Mouse (Mus musculus) embryonic facial prominence, embryonic 11.5 days (tissue): ENCODE results near the gene Cdcp2. TPM values are rescaled to one million over a fixed set of nuclear protein-coding genes. Genes with fewer than 3 reads are reported as not detected.

Experiments
- ATAC-seq: fragments of 200-750 bp; cut with Nextera tagmentation; replicated peaks from 2 replicates; pipeline ENCODE4 v1.8.0; 2017; ENCODE audit warnings: low read depth; ENCODE audit not compliant: insufficient number of reproducible peaks, low FRiP score, low TSS enrichment
- DNase-seq: peaks from one replicate; pipeline ENCODE4 v3.0.0-alpha.2; 2015; ENCODE audit warnings: low spot score
- H3K27ac ChIP-seq: fragments of 300-500 bp; sonication (generic); replicated peaks from 2 replicates; pipeline ENCODE4 v1.5.1; 2014; ENCODE audit warnings: mild to moderate bottlenecking, low read depth, low read length, control low read depth
- H3K27me3 ChIP-seq: fragments of 300-500 bp; sonication (generic); 2 replicates; pipeline ENCODE4 v1.6.1; 2014; ENCODE audit warnings: mild to moderate bottlenecking, low read length, moderate library complexity, mixed read lengths; ENCODE audit not compliant: control insufficient read depth, insufficient read depth
- H3K36me3 ChIP-seq: fragments of 300-500 bp; sonication (generic); replicated peaks from 2 replicates; pipeline ENCODE4 v1.6.1; 2014; ENCODE audit warnings: low read depth, mild to moderate bottlenecking, low read length, moderate library complexity, mixed read lengths; ENCODE audit not compliant: control insufficient read depth, insufficient read depth
- H3K4me1 ChIP-seq: fragments of 300-500 bp; sonication (generic); 2 replicates; pipeline ENCODE4 v1.6.1; 2014; ENCODE audit warnings: low read length, mixed read lengths; ENCODE audit not compliant: control insufficient read depth, insufficient read depth
- H3K4me2 ChIP-seq: fragments of 300-500 bp; sonication (generic); 2 replicates; pipeline ENCODE4 v1.6.1; 2014; ENCODE audit warnings: low read depth, mild to moderate bottlenecking, control low read depth, low read length, moderate library complexity
- H3K4me3 ChIP-seq: fragments of 300-500 bp; sonication (generic); 2 replicates; pipeline ENCODE4 v1.5.1; 2014; ENCODE audit warnings: low read depth, low read length, control low read depth
- H3K9ac ChIP-seq: fragments of 300-500 bp; sonication (generic); replicated peaks from 2 replicates; pipeline ENCODE4 v1.6.1; 2014; ENCODE audit warnings: mild to moderate bottlenecking, control low read depth, low read length
- H3K9me3 ChIP-seq: fragments of 300-500 bp; sonication (generic); replicated peaks from 2 replicates; pipeline ENCODE4 v1.6.1; 2016; ENCODE audit warnings: mild to moderate bottlenecking, low read length, inconsistent platforms, mixed read lengths; ENCODE audit not compliant: control insufficient read depth
- WGBS: fragments of 180-500 bp; shearing (Covaris S2); extraction: QIAGEN DNeasy Blood & Tissue Kit; methylation state at CpG from one replicate; pipeline ENCODE4 v1.1.7; 2014; 5-methylcytosine and 5-hydroxymethylcytosine counted together
- polyA plus RNA-seq: library from polyadenylated mRNA; unstranded; fragments of >200 nt; fragmentation: Nextera tagmentation; extraction: Ambion mirVana; gene quantifications from 2 replicates; pipeline ENCODE4 v1.2.1, GENCODE M21; 2014

The Cdcp2 gene
- polyA plus RNA-seq, 1 experiment from 2014 or later, result not detected

DNA sequence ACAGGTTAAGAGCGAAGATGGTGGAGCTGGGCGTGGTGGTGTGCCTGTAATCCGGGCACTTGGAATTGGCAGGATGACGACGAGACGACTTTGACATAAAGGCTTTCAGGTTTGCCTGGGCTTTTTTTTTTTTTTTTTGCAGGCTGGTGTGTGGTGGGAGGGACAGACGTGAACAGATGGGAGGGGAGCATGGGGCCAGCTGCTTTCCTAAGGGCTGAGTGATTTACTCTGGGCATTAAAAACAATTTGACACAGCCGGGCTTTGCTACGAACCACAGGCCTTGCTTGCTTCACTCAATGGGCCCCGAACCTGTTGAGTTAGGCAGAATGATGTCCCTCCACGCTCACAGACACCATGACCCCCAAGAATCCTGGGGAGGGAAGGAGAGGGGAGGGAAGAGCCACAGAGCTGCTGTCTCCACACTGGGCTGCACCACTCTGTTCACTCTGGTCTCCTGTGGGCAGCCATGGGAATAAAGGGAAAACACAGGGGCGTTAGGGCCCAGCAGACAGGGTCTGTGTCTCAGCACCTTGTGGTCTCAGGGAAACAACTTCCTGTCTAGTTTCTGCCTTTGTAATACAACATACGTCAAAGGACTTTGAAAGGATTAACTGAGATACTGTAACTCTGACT lies 30.3 kb downstream of the Cdcp2 start:
- WGBS, result 50% methylated on average over 13 of the region's 13 CpGs
- Histone ChIP-seq H3K4me3 (no peak overlapping the region), H3K36me3 (no peaks in the 10 kb centered on the region), H3K9me3 (no peaks in the 10 kb centered on the region), H3K27ac (no peak overlapping the region), H3K27me3 (no peaks in the 10 kb centered on the region), H3K4me1 (peaks cover 3% of the 10 kb centered on the region; the same call in 1 of the 2 replicates), H3K4me2 (no peak overlapping the region), H3K9ac (no peak overlapping the region)
- DNase-seq (no peak), ATAC-seq (no peak)

DNA sequence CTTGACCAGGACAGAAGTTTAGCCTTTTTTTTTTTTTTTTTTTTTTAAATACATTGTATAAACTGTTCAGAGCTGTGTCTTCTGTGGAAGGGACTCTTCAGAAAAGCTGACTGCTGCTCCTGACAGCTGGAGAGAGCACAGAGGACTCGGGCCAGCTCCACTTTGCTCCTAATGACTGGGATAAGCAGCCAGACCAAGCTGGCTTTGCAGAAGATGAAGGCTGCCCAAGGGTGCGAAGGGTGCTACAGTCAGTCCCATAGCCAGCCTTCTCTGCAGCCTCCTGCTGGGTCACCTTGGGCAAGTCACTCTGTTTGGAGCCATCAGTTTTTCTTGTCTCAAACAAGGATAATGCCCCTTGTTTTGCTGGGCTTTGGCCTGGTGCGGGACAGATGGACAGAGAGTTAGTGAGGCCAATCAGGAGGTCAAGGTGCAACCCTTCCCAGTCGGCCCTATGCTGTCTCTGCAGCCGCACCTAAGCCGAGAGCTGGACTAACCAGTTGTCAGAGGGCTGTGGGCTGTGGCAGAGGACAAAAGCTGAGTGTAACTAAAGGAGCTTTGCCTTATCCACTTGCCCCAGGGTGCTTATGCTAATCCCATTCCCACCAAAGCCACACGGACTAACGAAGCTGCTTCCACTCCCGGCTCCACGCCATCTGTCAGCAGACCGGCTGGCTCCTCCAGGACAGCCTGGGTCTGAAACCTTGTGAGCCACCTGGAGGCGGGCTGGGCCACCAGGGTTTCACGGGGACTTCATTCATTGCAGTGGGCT lies 31.4 kb downstream of the Cdcp2 start:
- no peaks in the 10 kb centered on the region for H3K27me3 ChIP-seq
- DNase-seq, result peak; percentile 31
- WGBS, result 17% methylated on average over 13 of the region's 13 CpGs
- no peak overlapping the region; the same call in 1 of the 2 replicates for H3K9ac ChIP-seq
- no peak overlapping the region for H3K4me2 ChIP-seq
- H3K9me3 ChIP-seq, result no peaks in the 10 kb centered on the region
- no peak; the same call in 1 of the 2 replicates for ATAC-seq
- no peaks in the 10 kb centered on the region for H3K36me3 ChIP-seq
- no peak overlapping the region for H3K27ac ChIP-seq
- no peak overlapping the region for H3K4me3 ChIP-seq
- H3K4me1 ChIP-seq, result peaks cover 3% of the 10 kb centered on the region; the same call in 1 of the 2 replicates

DNA sequence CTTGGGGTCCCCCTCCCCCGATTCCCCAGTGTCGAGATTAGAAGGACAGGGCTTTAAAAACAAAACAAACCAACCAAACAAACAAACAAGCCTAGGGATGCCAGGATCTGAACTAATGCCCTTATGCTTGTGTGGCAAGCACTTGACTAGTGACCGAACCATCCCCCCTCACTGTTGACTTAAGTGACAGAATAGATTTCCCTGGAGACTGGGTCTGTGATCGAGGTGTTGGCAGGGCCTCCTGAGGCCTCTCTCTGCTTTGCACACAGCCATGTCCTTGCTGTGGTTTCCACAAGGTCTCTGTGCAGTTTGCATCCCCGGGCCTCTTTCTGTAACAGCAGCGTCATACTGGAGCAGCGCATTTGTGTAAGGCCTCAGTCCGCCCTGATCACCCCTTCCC lies 32.7 kb downstream of the Cdcp2 start:
- no peak overlapping the region for H3K4me2 ChIP-seq
- WGBS, result 77% methylated on average over 8 of the region's 8 CpGs
- no peak overlapping the region for H3K4me3 ChIP-seq
- H3K9me3 ChIP-seq, result no peaks in the 10 kb centered on the region
- peaks cover 3% of the 10 kb centered on the region; the same call in 1 of the 2 replicates for H3K4me1 ChIP-seq
- DNase-seq (no peak), ATAC-seq (no peak)
- no peaks in the 10 kb centered on the region for H3K36me3 ChIP-seq
- H3K27ac ChIP-seq, result no peak overlapping the region
- H3K9ac ChIP-seq, result no peak overlapping the region
- no peaks in the 10 kb centered on the region for H3K27me3 ChIP-seq

DNA sequence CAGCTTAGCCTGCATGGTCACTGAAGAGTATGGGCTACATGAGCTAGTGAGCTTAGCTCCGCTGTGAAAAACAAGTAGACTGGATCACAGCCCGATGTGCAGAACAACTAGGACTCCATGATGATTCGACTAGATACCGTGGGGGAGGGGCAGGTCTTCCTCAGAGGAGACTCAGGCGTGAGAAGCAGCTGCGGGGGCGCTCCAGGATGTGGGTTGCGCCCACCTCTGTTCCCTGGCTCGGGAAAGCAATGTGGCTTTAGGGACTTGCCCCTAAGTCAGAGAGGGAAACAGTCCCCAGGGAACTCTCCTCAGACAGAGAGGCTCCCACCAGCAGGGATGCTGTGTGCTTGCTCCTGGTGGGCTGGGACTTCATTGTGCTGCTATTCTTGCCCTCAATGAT lies 33.8 kb downstream of the Cdcp2 start:
- DNase-seq (no peak), ATAC-seq (0 out of 2 replicates have a peak, but pooled peaks have one; percentile 21)
- no peaks in the 10 kb centered on the region for H3K27me3 ChIP-seq
- H3K36me3 ChIP-seq, result no peaks in the 10 kb centered on the region
- WGBS, result 21% methylated on average over 9 of the region's 9 CpGs
- H3K9ac ChIP-seq, result peak overlapping the region; percentile 18; the same call in 1 of the 2 replicates
- H3K4me2 ChIP-seq, result no peak overlapping the region
- H3K4me3 ChIP-seq, result no peak overlapping the region
- peaks cover 6% of the 10 kb centered on the region; the same call in 1 of the 2 replicates for H3K4me1 ChIP-seq
- H3K27ac ChIP-seq, result no peak overlapping the region
- no peaks in the 10 kb centered on the region for H3K9me3 ChIP-seq

- no peaks in the 10 kb centered on the region for H3K9me3 ChIP-seq
- WGBS, result 81% methylated on average over 3 of the region's 3 CpGs
- no peak for ATAC-seq
- no peak for DNase-seq
- H3K4me3 ChIP-seq, result no peak overlapping the region
- peaks cover 13% of the 10 kb centered on the region for H3K4me1 ChIP-seq
- H3K27ac ChIP-seq, result no peak overlapping the region
- H3K4me2 ChIP-seq, result no peak overlapping the region
- no peaks in the 10 kb centered on the region for H3K27me3 ChIP-seq
- no peak overlapping the region for H3K9ac ChIP-seq
- no peaks in the 10 kb centered on the region for H3K36me3 ChIP-seq
Observed at GRCm38 (mm10) chr4:107134891-107135290, 38.2 kb downstream of the Cdcp2 start.

GRCm38 (mm10) chr4:107135663-107136062 lies 39.0 kb downstream of the Cdcp2 start:
- no peak overlapping the region for H3K4me2 ChIP-seq
- 74% methylated on average over 5 of the region's 5 CpGs for WGBS
- DNase-seq (no peak), ATAC-seq (no peak)
- no peaks in the 10 kb centered on the region for H3K36me3 ChIP-seq
- no peaks in the 10 kb centered on the region for H3K27me3 ChIP-seq
- no peak overlapping the region for H3K4me3 ChIP-seq
- H3K9ac ChIP-seq, result no peak overlapping the region; the same call in 1 of the 2 replicates
- H3K4me1 ChIP-seq, result peaks cover 15% of the 10 kb centered on the region
- no peak overlapping the region for H3K27ac ChIP-seq
- H3K9me3 ChIP-seq, result no peaks in the 10 kb centered on the region

DNA sequence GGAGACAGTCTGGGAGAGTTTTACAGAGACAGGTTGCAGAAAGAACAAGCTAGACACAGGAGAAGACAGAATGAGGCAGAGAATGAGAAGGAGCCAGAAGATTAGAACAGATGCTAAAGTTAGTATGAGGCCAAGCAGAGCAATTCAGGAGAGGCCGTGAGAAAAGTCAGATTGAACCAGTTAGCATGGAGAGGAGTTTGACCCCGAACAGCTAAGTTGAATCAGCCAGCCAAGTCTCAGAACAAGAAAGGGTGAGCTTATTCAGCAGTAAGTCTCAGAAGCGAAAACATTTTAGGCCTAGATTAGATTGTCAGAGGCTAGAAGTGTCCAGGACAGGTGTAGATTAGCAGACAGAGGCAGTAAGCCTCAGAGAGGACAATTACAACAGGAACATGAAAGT lies 39.8 kb downstream of the Cdcp2 start:
- ATAC-seq (no peak), DNase-seq (no peak)
- Histone ChIP-seq H3K4me3 (no peak overlapping the region), H3K27me3 (no peaks in the 10 kb centered on the region), H3K9ac (no peak overlapping the region), H3K4me2 (no peak overlapping the region), H3K36me3 (no peaks in the 10 kb centered on the region), H3K4me1 (peaks cover 13% of the 10 kb centered on the region; the same call in 1 of the 2 replicates), H3K27ac (no peak overlapping the region), H3K9me3 (no peaks in the 10 kb centered on the region)
- WGBS, result 32% methylated on average over 3 of the region's 3 CpGs
